Mouse (Mus musculus) midbrain, embryonic 12.5 days (tissue): Measurements from ENCODE around the gene Mapk8ip3. TPM values are rescaled to one million over a fixed set of nuclear protein-coding genes. Genes with fewer than 3 reads are reported as not detected.
A peak's percentile ranks its signal among the peaks of the same experiment; 100 is the strongest.

ENCODE experiments used
- ATAC-seq: fragments of 200-750 bp; cut with Nextera tagmentation; 2 replicates; pipeline ENCODE4 v1.8.0; 2017; ENCODE audit warnings: low read depth, moderate TSS enrichment, moderate library complexity; ENCODE audit not compliant: low FRiP score
- H3K27ac ChIP-seq: fragments of 300-500 bp; sonication (generic); replicated peaks from 2 replicates; pipeline ENCODE4 v1.5.1; 2016; ENCODE audit warnings: mild to moderate bottlenecking
- H3K27me3 ChIP-seq: fragments of 300-500 bp; sonication (generic); 2 replicates; pipeline ENCODE4 v1.6.1; 2016; ENCODE audit warnings: mild to moderate bottlenecking
- H3K36me3 ChIP-seq: fragments of 300-500 bp; sonication (generic); 2 replicates; pipeline ENCODE4 v1.6.1; 2016
- H3K4me1 ChIP-seq: fragments of 300-500 bp; sonication (generic); 2 replicates; pipeline ENCODE4 v1.6.1; 2016
- H3K4me2 ChIP-seq: fragments of 300-500 bp; sonication (generic); replicated peaks from 2 replicates; pipeline ENCODE4 v1.6.1; 2016; ENCODE audit warnings: mild to moderate bottlenecking, moderate library complexity
- H3K4me3 ChIP-seq: fragments of 300-500 bp; sonication (generic); 2 replicates; pipeline ENCODE4 v1.5.1; 2016; ENCODE audit warnings: mild to moderate bottlenecking
- H3K9ac ChIP-seq: fragments of 300-500 bp; sonication (generic); replicated peaks from 2 replicates; pipeline ENCODE4 v1.6.1; 2016; ENCODE audit warnings: mild to moderate bottlenecking, moderate library complexity
- H3K9me3 ChIP-seq: fragments of 300-500 bp; sonication (generic); 2 replicates; pipeline ENCODE4 v1.6.1; 2016; ENCODE audit warnings: mild to moderate bottlenecking
- WGBS: fragments of 180-500 bp; shearing (Covaris S2); methylation state at CpG from one replicate; pipeline ENCODE4 v1.1.7; 2016; 5-methylcytosine and 5-hydroxymethylcytosine counted together
- polyA plus RNA-seq: library from polyadenylated mRNA; unstranded; fragments of >200 nt; fragmentation: Nextera tagmentation; extraction: Ambion mirVana; gene quantifications from 2 replicates; pipeline ENCODE4 v1.2.1, GENCODE M21; 2016

Gene Mapk8ip3
- polyA plus RNA-seq, 1 experiment from 2014 or later, result 80.0 TPM

- Histone ChIP-seq H3K36me3 (peaks cover 48% of the 10 kb centered on the region), H3K4me3 (no peak overlapping the region)
- 89% methylated on average over 18 of the region's 19 CpGs for WGBS
These were observed 46.4 kb downstream of the Mapk8ip3 start for GRCm38 (mm10) chr17:24890151-24891092.

GRCm38 (mm10) chr17:24888862-24889261 lies 47.9 kb downstream of the Mapk8ip3 start:
- Histone ChIP-seq H3K9me3 (no peaks in the 10 kb centered on the region), H3K27me3 (no peaks in the 10 kb centered on the region), H3K9ac (no peak overlapping the region), H3K4me2 (no peak overlapping the region), H3K4me1 (peaks cover 34% of the 10 kb centered on the region), H3K27ac (no peak overlapping the region), H3K4me3 (0 out of 2 replicates have a peak overlapping the region, but pooled peaks have one; percentile 3), H3K36me3 (peaks cover 53% of the 10 kb centered on the region)
- ATAC-seq, result no peak
- WGBS, result 87% methylated on average over 3 of the region's 3 CpGs

More at GRCm38 (mm10) chr17:24890151-24891092, 46.4 kb downstream of the Mapk8ip3 start:
- H3K4me1 ChIP-seq, result peaks cover 34% of the 10 kb centered on the region
- H3K9ac ChIP-seq, result no peak overlapping the region
- H3K9me3 ChIP-seq, result no peaks in the 10 kb centered on the region
- H3K27me3 ChIP-seq, result no peaks in the 10 kb centered on the region
- no peak for ATAC-seq
- no peak overlapping the region for H3K4me2 ChIP-seq
- no peak overlapping the region for H3K27ac ChIP-seq

- H3K4me2 ChIP-seq, result peak overlapping the region; percentile 95
- H3K9ac ChIP-seq, result peak overlapping the region; percentile 78
- H3K4me3 ChIP-seq, result peak overlapping the region; percentile 89
- no peak for ATAC-seq
- whole genome bisulfite sequencing, result 69% methylated on average over 18 of the region's 18 CpGs
- no peaks in the 10 kb centered on the region for H3K9me3 ChIP-seq
- peaks cover 29% of the 10 kb centered on the region for H3K4me1 ChIP-seq
- H3K27me3 ChIP-seq, result no peaks in the 10 kb centered on the region
- peaks cover 52% of the 10 kb centered on the region for H3K36me3 ChIP-seq
- peak overlapping the region; percentile 69; the same call in 1 of the 2 replicates for H3K27ac ChIP-seq
These were observed 49.3 kb downstream of the Mapk8ip3 start for GRCm38 (mm10) chr17:24887291-24888080.

GRCm38 (mm10) chr17:24886932-24887271 lies 49.9 kb downstream of the Mapk8ip3 start:
- ATAC-seq, result peak; percentile 32; the same call in 1 of the 2 replicates
- WGBS, result under 1% methylated on average over 18 of the region's 18 CpGs
- peak overlapping the region; percentile 78 for H3K9ac ChIP-seq
- H3K27ac ChIP-seq, result peak overlapping the region; percentile 69
- H3K4me2 ChIP-seq, result peak overlapping the region; percentile 95
- peaks cover 46% of the 10 kb centered on the region for H3K36me3 ChIP-seq
- no peaks in the 10 kb centered on the region for H3K27me3 ChIP-seq
- H3K9me3 ChIP-seq, result no peaks in the 10 kb centered on the region
- peaks cover 29% of the 10 kb centered on the region for H3K4me1 ChIP-seq
- H3K4me3 ChIP-seq, result peak overlapping the region; percentile 89

- H3K9ac ChIP-seq, result peak within 1 kb of the TSS; percentile 78
- H3K27ac ChIP-seq, result peak within 1 kb of the TSS; percentile 69
- H3K27me3 ChIP-seq, result no peaks in the 10 kb centered on the region
- H3K4me3 ChIP-seq, result peak within 1 kb of the TSS; percentile 89
- WGBS, result under 1% methylated on average over 69 of the region's 69 CpGs
- H3K4me1 ChIP-seq, result peaks cover 29% of the 10 kb centered on the region
- peak within 1 kb of the TSS; percentile 95 for H3K4me2 ChIP-seq
- no peaks in the 10 kb centered on the region for H3K9me3 ChIP-seq
- ATAC-seq, result peak; percentile 98
- H3K36me3 ChIP-seq, result peaks cover 40% of the 10 kb centered on the region
These were observed 50.4 kb downstream of the Mapk8ip3 start, which contains the start of the genes Nubp2 and Spsb3 for GRCm38 (mm10) chr17:24886134-24886931. Gene Nubp2 (minus strand): TSS chr17:24886349. Gene Spsb3 (plus strand): TSS chr17:24886643.

GRCm38 (mm10) chr17:24885356-24886133 lies 51.2 kb downstream of the Mapk8ip3 start:
- Histone ChIP-seq H3K4me2 (peak overlapping the region; percentile 90), H3K9me3 (no peaks in the 10 kb centered on the region), H3K36me3 (peaks cover 32% of the 10 kb centered on the region), H3K9ac (peak overlapping the region; percentile 59), H3K27me3 (no peaks in the 10 kb centered on the region), H3K27ac (no peak overlapping the region), H3K4me3 (peak overlapping the region; percentile 89), H3K4me1 (peaks cover 29% of the 10 kb centered on the region)
- WGBS, result 25% methylated on average over 22 of the region's 22 CpGs
- ATAC-seq, result no peak; the same call in none of the 2 replicates

- Histone ChIP-seq H3K4me1 (peaks cover 29% of the 10 kb centered on the region), H3K36me3 (peaks cover 22% of the 10 kb centered on the region), H3K9me3 (no peaks in the 10 kb centered on the region), H3K4me2 (no peak overlapping the region), H3K27me3 (no peaks in the 10 kb centered on the region), H3K4me3 (no peak overlapping the region), H3K27ac (no peak overlapping the region), H3K9ac (no peak overlapping the region)
- 91% methylated on average over 6 of the region's 6 CpGs for WGBS
- ATAC-seq, result no peak
These were observed 52.4 kb downstream of the Mapk8ip3 start for GRCm38 (mm10) chr17:24884391-24884790.

GRCm38 (mm10) chr17:24881738-24882440 lies 54.9 kb downstream of the Mapk8ip3 start:
- Histone ChIP-seq H3K4me2 (no peak overlapping the region), H3K4me3 (no peak overlapping the region), H3K36me3 (peaks cover 18% of the 10 kb centered on the region), H3K9me3 (no peaks in the 10 kb centered on the region), H3K4me1 (peaks cover 13% of the 10 kb centered on the region), H3K27ac (no peak overlapping the region), H3K27me3 (no peaks in the 10 kb centered on the region; the same call in 1 of the 2 replicates), H3K9ac (no peak overlapping the region)
- ATAC-seq, result no peak
- WGBS, result 59% methylated on average over 7 of the region's 7 CpGs

- Histone ChIP-seq H3K27me3 (no peaks in the 10 kb centered on the region; the same call in 1 of the 2 replicates), H3K4me3 (no peak overlapping the region), H3K4me2 (no peak overlapping the region), H3K27ac (no peak overlapping the region), H3K36me3 (peaks cover 9% of the 10 kb centered on the region), H3K4me1 (no peaks in the 10 kb centered on the region), H3K9ac (no peak overlapping the region; the same call in 1 of the 2 replicates), H3K9me3 (no peaks in the 10 kb centered on the region)
- 74% methylated on average over 8 of the region's 8 CpGs for WGBS
- ATAC-seq, result no peak
These were observed 58.2 kb downstream of the Mapk8ip3 start for GRCm38 (mm10) chr17:24878531-24878930.

DNA sequence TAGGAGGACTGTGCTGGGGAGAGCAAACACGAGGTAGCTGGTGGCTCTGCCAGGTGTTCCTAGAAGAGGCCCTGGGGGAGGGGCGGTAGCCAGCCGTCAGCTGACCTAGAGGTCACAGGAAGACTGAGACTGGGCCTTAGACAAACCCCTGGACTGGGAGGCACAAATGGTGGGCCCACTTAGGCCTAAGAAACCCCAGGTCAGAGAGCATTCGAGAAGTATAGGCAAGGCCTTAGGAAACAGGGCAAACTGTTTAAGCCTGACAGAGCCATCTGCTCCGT lies 58.7 kb downstream of the Mapk8ip3 start:
- no peak overlapping the region for H3K4me2 ChIP-seq
- no peak overlapping the region; the same call in 1 of the 2 replicates for H3K9ac ChIP-seq
- no peaks in the 10 kb centered on the region for H3K9me3 ChIP-seq
- peaks cover 4% of the 10 kb centered on the region for H3K36me3 ChIP-seq
- no peaks in the 10 kb centered on the region for H3K4me1 ChIP-seq
- no peak overlapping the region for H3K27ac ChIP-seq
- whole genome bisulfite sequencing, result 43% methylated on average over 5 of the region's 5 CpGs
- H3K4me3 ChIP-seq, result no peak overlapping the region
- no peaks in the 10 kb centered on the region; the same call in 1 of the 2 replicates for H3K27me3 ChIP-seq
- ATAC-seq, result no peak
